Mouse (Mus musculus): ENCODE measurements around the gene Cep170b.

GRCm38 (mm10) chr12:112791026-112791425 lies 70.8 kb downstream of the Cep170b start:
- TF ChIP-seq MAFK (IDR thresholded peaks at IDR 0.05; ENCODE audit: insufficient read depth, low read depth, low read length) = no peak
- no peak for TF ChIP-seq ZC3H11A (IDR thresholded peaks at IDR 0.05; ENCODE audit: borderline replicate concordance, low read depth, low read length)
- TF ChIP-seq ZNF384 (IDR thresholded peaks at IDR 0.05; ENCODE audit: low read depth, low read length) = no peak
- TF ChIP-seq HCFC1 (IDR thresholded peaks at IDR 0.05; ENCODE audit: borderline replicate concordance, insufficient read depth, low read length) = no peak
- TF ChIP-seq CHD2 (IDR thresholded peaks at IDR 0.05; ENCODE audit: low read depth, low read length) = no peak

Measured in ES-E14 (cell line).